Mouse (Mus musculus): ENCODE measurements around the gene 1700003E16Rik. TPM values are rescaled to one million over a fixed set of nuclear protein-coding genes. Genes with fewer than 3 reads are reported as not detected.

1700003E16Rik gene
- total and polyA plus RNA-seq, 2 experiments from 2014 or later: 15.6 to 18.0 TPM

- no peak for ATAC-seq (ENCODE audit: low FRiP score)
- Histone ChIP-seq H3K36me3 (ENCODE audit: insufficient read depth, low read length) (no peaks in the 10 kb centered on the region), H3K4me3 (ENCODE audit: low read depth, low read length) (no peak overlapping the region), H3K9me3 (ENCODE audit: low read length) (no peaks in the 10 kb centered on the region), H3K27me3 (ENCODE audit: insufficient read depth, low read length) (peaks cover 7% of the 10 kb centered on the region), H3K9ac (replicated peaks; ENCODE audit: low read length, poor library complexity, severe bottlenecking) (no peak overlapping the region), H3K4me1 (ENCODE audit: insufficient read depth, low read length) (no peaks in the 10 kb centered on the region), H3K27ac (ENCODE audit: low read depth, low read length) (no peak overlapping the region), H3K4me2 (ENCODE audit: low read depth, low read length, poor library complexity, severe bottlenecking) (no peak overlapping the region)
- no peak for TF ChIP-seq CTCF (IDR thresholded peaks at IDR 0.05)
- no peak for DNase-seq (ENCODE audit: low spot score)
- 81% methylated on average over 3 of the region's 3 CpGs for WGBS
Measured at GRCm38 (mm10) chr6:83134226-83134625, 22.0 kb upstream of the 1700003E16Rik start.

GRCm38 (mm10) chr6:83134951-83135513 lies 21.2 kb upstream of the 1700003E16Rik start, which contains the start of gene Rtkn:
Rtkn (plus strand) TSS chr6:83135463.
- Histone ChIP-seq H3K9ac (replicated peaks; ENCODE audit: low read length, poor library complexity, severe bottlenecking) (0 out of 2 replicates have a peak within 1 kb of the TSS, but pooled peaks have one; percentile 24), H3K27me3 (ENCODE audit: insufficient read depth, low read length) (peaks cover 7% of the 10 kb centered on the region), H3K4me1 (ENCODE audit: insufficient read depth, low read length) (no peaks in the 10 kb centered on the region), H3K9me3 (ENCODE audit: low read length) (no peaks in the 10 kb centered on the region), H3K4me3 (ENCODE audit: low read depth, low read length) (peak within 1 kb of the TSS; percentile 9; the same call in 1 of the 2 replicates), H3K4me2 (ENCODE audit: low read depth, low read length, poor library complexity, severe bottlenecking) (peak within 1 kb of the TSS; percentile 51), H3K27ac (ENCODE audit: low read depth, low read length) (no peak within 1 kb of the TSS), H3K36me3 (ENCODE audit: insufficient read depth, low read length) (no peaks in the 10 kb centered on the region)
- no peak for ATAC-seq (ENCODE audit: low FRiP score)
- 58% methylated on average over 7 of the region's 7 CpGs for WGBS
- no peak for DNase-seq (ENCODE audit: low spot score)
- no peak for TF ChIP-seq CTCF (IDR thresholded peaks at IDR 0.05)

GRCm38 (mm10) chr6:83135571-83136161 lies 20.5 kb upstream of the 1700003E16Rik start:
- ATAC-seq (ENCODE audit: low FRiP score) (no peak), DNase-seq (ENCODE audit: low spot score) (no peak)
- Histone ChIP-seq H3K27me3 (ENCODE audit: insufficient read depth, low read length) (peaks cover 7% of the 10 kb centered on the region), H3K36me3 (ENCODE audit: insufficient read depth, low read length) (no peaks in the 10 kb centered on the region), H3K9me3 (ENCODE audit: low read length) (no peaks in the 10 kb centered on the region), H3K4me1 (ENCODE audit: insufficient read depth, low read length) (no peaks in the 10 kb centered on the region), H3K27ac (ENCODE audit: low read depth, low read length) (no peak overlapping the region), H3K9ac (replicated peaks; ENCODE audit: low read length, poor library complexity, severe bottlenecking) (0 out of 2 replicates have a peak overlapping the region, but pooled peaks have one; percentile 24), H3K4me2 (ENCODE audit: low read depth, low read length, poor library complexity, severe bottlenecking) (peak overlapping the region; percentile 51), H3K4me3 (ENCODE audit: low read depth, low read length) (peak overlapping the region; percentile 9; the same call in 1 of the 2 replicates)
- no peak for TF ChIP-seq CTCF (IDR thresholded peaks at IDR 0.05)
- WGBS: 6% methylated on average over 37 of the region's 37 CpGs

GRCm38 (mm10) chr6:83136291-83136880 lies 19.8 kb upstream of the 1700003E16Rik start:
- H3K9ac ChIP-seq (replicated peaks; ENCODE audit: low read length, poor library complexity, severe bottlenecking): no peak overlapping the region

GRCm38 (mm10) chr6:83136881-83137575 lies 19.2 kb upstream of the 1700003E16Rik start:
- Histone ChIP-seq H3K27me3 (ENCODE audit: insufficient read depth, low read length) (peaks cover 7% of the 10 kb centered on the region), H3K9ac (replicated peaks; ENCODE audit: low read length, poor library complexity, severe bottlenecking) (0 out of 2 replicates have a peak overlapping the region, but pooled peaks have one; percentile 19), H3K4me2 (ENCODE audit: low read depth, low read length, poor library complexity, severe bottlenecking) (peak overlapping the region; percentile 51), H3K9me3 (ENCODE audit: low read length) (no peaks in the 10 kb centered on the region), H3K4me1 (ENCODE audit: insufficient read depth, low read length) (peaks cover 2% of the 10 kb centered on the region; the same call in 1 of the 2 replicates), H3K36me3 (ENCODE audit: insufficient read depth, low read length) (no peaks in the 10 kb centered on the region), H3K4me3 (ENCODE audit: low read depth, low read length) (peak overlapping the region; percentile 30), H3K27ac (ENCODE audit: low read depth, low read length) (peak overlapping the region; percentile 82)
- peak; percentile 65 for DNase-seq (ENCODE audit: low spot score)
- peak; percentile 63 for ATAC-seq (ENCODE audit: low FRiP score)
- WGBS: 3% methylated on average over 25 of the region's 26 CpGs
- TF ChIP-seq CTCF (IDR thresholded peaks at IDR 0.05): no peak

More at GRCm38 (mm10) chr6:83136291-83136880, 19.8 kb upstream of the 1700003E16Rik start:
- Histone ChIP-seq H3K9me3 (ENCODE audit: low read length) (no peaks in the 10 kb centered on the region), H3K27ac (ENCODE audit: low read depth, low read length) (0 out of 2 replicates have a peak overlapping the region, but pooled peaks have one; percentile 82), H3K27me3 (ENCODE audit: insufficient read depth, low read length) (peaks cover 7% of the 10 kb centered on the region), H3K36me3 (ENCODE audit: insufficient read depth, low read length) (no peaks in the 10 kb centered on the region), H3K4me1 (ENCODE audit: insufficient read depth, low read length) (no peaks in the 10 kb centered on the region), H3K4me3 (ENCODE audit: low read depth, low read length) (peak overlapping the region; percentile 30), H3K4me2 (ENCODE audit: low read depth, low read length, poor library complexity, severe bottlenecking) (peak overlapping the region; percentile 51)
- ATAC-seq (ENCODE audit: low FRiP score): no peak
- DNase-seq (ENCODE audit: low spot score): no peak
- no peak for TF ChIP-seq CTCF (IDR thresholded peaks at IDR 0.05)
- WGBS: 22% methylated on average over 5 of the region's 5 CpGs
